Mouse (Mus musculus): Measurements from ENCODE around the gene 4930558C23Rik.

DNA sequence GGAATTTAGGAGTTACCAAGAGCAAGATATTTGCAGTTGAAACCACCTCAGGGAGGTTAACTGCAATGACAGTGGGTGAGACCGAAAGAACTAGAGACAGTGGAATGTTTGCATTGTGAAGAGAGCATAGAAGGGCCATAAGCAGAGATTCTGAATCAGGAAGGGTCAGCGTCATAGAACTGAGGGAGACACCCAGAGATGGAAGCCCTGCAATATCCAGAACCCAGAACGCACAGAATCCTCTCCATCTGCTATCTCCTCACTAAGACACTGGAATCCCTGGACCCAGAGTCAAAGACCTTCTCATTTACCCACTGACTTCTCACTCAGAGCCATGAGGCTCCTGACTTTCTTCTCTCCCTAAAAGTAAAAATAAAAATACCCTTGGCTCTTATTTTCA lies at the start of gene 4930558C23Rik:
- no peak for TF ChIP-seq CTCF (IDR thresholded peaks at IDR 0.05; ENCODE audit: low read depth, low read length)
- no peak for TF ChIP-seq POLR2A (IDR thresholded peaks at IDR 0.05; ENCODE audit: borderline replicate concordance, low read depth, low read length)
